Mouse (Mus musculus): ENCODE measurements around the gene Foxf2. TPM values are rescaled to one million over a fixed set of nuclear protein-coding genes. Genes with fewer than 3 reads are reported as not detected.

Foxf2 gene
- total RNA-seq, 1 experiment from 2014 or later: not detected

DNA sequence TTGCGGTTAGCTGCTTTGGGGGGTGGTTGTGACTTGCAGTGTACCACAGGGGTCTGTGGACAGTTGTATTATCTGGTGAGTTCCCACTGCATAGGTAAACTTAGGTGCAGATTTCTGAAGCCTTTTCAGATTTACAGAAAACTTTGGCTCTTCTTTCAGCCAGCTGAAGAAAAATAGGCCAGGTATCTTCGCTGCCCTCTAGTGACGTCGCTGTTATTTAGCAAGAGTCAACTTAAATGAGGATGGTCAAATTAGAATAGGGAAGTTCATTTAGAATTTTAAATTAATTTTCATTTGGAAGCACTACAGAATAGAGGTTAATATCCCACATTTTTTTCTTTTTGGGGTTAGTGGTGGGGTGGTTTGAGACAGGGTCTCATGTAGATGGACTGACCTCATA, 30.6 kb downstream of the Foxf2 start:
- 0 out of 4 replicates have a peak, but pooled peaks of 1 of the 2 experiments have one; percentile 27 for ATAC-seq (replicated peaks in 1 of 2; ENCODE audit: insufficient read depth in 1 of 2, low FRiP score in 2 of 2, low TSS enrichment in 1 of 2, low read depth in 1 of 2, poor library complexity in 2 of 2, severe bottlenecking in 2 of 2)

DNA sequence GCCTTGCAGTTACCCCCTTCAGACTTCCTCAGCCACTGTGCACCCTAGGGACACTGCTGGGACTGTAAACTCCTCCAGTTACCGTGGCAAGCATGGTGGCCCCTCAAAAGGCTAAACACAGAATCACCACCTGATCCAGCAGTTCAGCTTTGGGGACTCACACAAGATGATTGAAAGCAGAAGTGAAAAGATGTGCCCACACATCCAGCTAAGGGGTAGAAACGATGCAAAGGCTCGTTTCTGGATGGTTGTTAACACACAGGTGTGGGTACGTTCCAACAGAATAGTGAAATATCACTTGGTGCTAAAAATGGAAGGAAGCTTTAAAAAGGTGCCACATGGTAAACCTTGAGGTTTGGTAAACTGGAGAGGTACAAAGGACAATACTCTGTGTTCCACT, 32.6 kb downstream of the Foxf2 start:
- no peak for ATAC-seq (replicated peaks in 1 of 2; ENCODE audit: insufficient read depth in 1 of 2, low FRiP score in 2 of 2, low TSS enrichment in 1 of 2, low read depth in 1 of 2, poor library complexity in 2 of 2, severe bottlenecking in 2 of 2)

- ATAC-seq (replicated peaks in 1 of 2; ENCODE audit: insufficient read depth in 1 of 2, low FRiP score in 2 of 2, low TSS enrichment in 1 of 2, low read depth in 1 of 2, poor library complexity in 2 of 2, severe bottlenecking in 2 of 2): peak; percentile 45 to 67; a peak in 1 of 4 replicates
These were observed 33.3 kb downstream of the Foxf2 start for GRCm38 (mm10) chr13:31658963-31659362.

GRCm38 (mm10) chr13:31661211-31661610, 35.6 kb downstream of the Foxf2 start:
- ATAC-seq (replicated peaks in 1 of 2; ENCODE audit: insufficient read depth in 1 of 2, low FRiP score in 2 of 2, low TSS enrichment in 1 of 2, low read depth in 1 of 2, poor library complexity in 2 of 2, severe bottlenecking in 2 of 2): no peak

GRCm38 (mm10) chr13:31665376-31665775, 39.8 kb downstream of the Foxf2 start:
- ATAC-seq (replicated peaks in 1 of 2; ENCODE audit: insufficient read depth in 1 of 2, low FRiP score in 2 of 2, low TSS enrichment in 1 of 2, low read depth in 1 of 2, poor library complexity in 2 of 2, severe bottlenecking in 2 of 2): no peak

GRCm38 (mm10) chr13:31667919-31668524, 42.4 kb downstream of the Foxf2 start:
- ATAC-seq (replicated peaks in 1 of 2; ENCODE audit: insufficient read depth in 1 of 2, low FRiP score in 2 of 2, low TSS enrichment in 1 of 2, low read depth in 1 of 2, poor library complexity in 2 of 2, severe bottlenecking in 2 of 2): no peak

DNA sequence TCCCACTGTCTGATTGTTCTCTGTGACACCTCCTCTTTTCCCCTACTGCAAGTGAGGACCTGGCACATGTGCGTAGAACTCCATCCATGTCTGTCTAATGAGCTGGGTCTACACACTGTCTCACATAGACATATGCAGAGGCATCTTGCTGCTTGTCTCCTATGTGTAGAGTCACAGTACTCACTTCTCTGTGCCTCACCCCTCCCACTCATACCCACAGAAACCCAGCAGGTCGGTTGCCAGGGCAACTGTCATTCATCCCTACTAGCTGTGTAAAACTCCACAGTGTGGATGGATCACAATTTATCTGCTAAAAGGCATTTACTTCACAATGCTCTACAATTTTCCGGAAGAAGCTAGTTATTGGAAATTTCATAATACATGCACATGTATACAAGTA, 46.5 kb downstream of the Foxf2 start:
- no peak for ATAC-seq (replicated peaks in 1 of 2; ENCODE audit: insufficient read depth in 1 of 2, low FRiP score in 2 of 2, low TSS enrichment in 1 of 2, low read depth in 1 of 2, poor library complexity in 2 of 2, severe bottlenecking in 2 of 2)

Other genes with a start within 250 kb of the Foxf2 start
- not detected in 2 replicates for gene Foxq1, start 69.7 kb upstream of the Foxf2 start, total RNA-seq (2017)
- 0.15 TPM in 1 of 2 replicates, not detected in the other for gene A530084C06Rik, start 66.5 kb upstream of the Foxf2 start, total RNA-seq (2017)
- not detected in 2 replicates for gene Foxc1, start 180.8 kb downstream of the Foxf2 start, total RNA-seq (2017)